Mouse (Mus musculus) lung, postnatal 14 days (tissue): ENCODE results near the gene Tnfaip2.

ENCODE experiments used
- DNase-seq: peaks from one replicate; pipeline ENCODE4 v3.0.0; 2021

Tnfaip2 gene

GRCm38 (mm10) chr12:111442309-111443010 lies at the start of gene Tnfaip2:
Gene Tnfaip2, plus strand, starts transcription at chr12:111442469.
- peak; percentile 77 for DNase-seq

- DNase-seq = no peak
Measured at GRCm38 (mm10) chr12:111394008-111394407, 48.3 kb upstream of the Tnfaip2 start.

DNA sequence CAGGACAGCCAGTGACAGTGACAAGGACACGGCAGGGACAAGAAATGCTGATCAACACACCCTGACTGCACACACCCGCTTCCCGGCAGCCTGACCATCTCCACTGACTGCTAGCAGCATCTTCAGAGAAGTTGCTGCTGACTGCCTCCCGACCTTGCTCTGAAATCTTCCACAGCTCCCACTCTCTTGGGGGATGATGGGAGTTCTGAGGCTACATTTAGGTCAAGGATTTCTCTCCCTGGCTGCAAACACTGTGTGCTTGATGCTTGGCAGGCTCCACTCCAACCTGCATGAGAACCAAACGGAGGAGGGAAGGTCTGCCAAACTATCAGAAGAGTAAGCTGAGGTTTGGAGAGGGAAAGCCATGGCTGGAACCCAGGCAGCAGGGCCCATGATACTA lies 45.3 kb upstream of the Tnfaip2 start:
- DNase-seq = no peak

- DNase-seq = peak; percentile 84
Measured at GRCm38 (mm10) chr12:111401454-111402184, 40.6 kb upstream of the Tnfaip2 start.

- no peak for DNase-seq
Measured at GRCm38 (mm10) chr12:111404880-111405279, 37.4 kb upstream of the Tnfaip2 start.

- DNase-seq = no peak
Measured at GRCm38 (mm10) chr12:111406622-111407021, 35.6 kb upstream of the Tnfaip2 start, which contains the start of gene Lbhd2. Gene Lbhd2, plus strand, starts transcription at chr12:111406809.

GRCm38 (mm10) chr12:111409583-111409982 lies 32.7 kb upstream of the Tnfaip2 start:
- DNase-seq = no peak

GRCm38 (mm10) chr12:111411631-111412355 lies 30.5 kb upstream of the Tnfaip2 start:
- no peak for DNase-seq

- no peak for DNase-seq
Measured at GRCm38 (mm10) chr12:111412581-111413284, 29.5 kb upstream of the Tnfaip2 start.

DNA sequence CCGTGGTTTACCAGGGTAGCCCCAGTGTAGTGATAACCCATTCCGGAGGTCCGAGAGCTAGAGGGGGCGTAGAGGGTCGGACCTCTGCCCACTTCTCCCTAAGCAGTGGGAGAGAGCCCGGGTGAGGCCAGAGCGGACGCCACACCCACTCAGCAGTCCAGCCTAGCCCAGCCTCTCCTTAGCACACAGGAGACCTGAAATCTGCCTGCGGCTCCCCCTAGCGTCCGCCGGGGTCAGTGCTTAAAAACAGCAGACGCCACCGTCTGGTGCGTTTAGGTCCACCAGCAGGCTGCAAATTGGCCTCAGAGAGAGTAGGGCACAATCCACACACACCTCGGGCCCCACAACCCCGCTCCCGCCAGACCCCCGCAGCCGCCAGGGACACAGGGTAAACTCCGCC lies 29.0 kb upstream of the Tnfaip2 start:
- DNase-seq = peak; percentile 94

GRCm38 (mm10) chr12:111416921-111417779 lies 25.1 kb upstream of the Tnfaip2 start, which contains the start of gene Exoc3l4:
Gene Exoc3l4, plus strand, starts transcription at chr12:111417017.
- no peak for DNase-seq

- no peak for DNase-seq
Measured at GRCm38 (mm10) chr12:111419918-111420317, 22.4 kb upstream of the Tnfaip2 start.

DNA sequence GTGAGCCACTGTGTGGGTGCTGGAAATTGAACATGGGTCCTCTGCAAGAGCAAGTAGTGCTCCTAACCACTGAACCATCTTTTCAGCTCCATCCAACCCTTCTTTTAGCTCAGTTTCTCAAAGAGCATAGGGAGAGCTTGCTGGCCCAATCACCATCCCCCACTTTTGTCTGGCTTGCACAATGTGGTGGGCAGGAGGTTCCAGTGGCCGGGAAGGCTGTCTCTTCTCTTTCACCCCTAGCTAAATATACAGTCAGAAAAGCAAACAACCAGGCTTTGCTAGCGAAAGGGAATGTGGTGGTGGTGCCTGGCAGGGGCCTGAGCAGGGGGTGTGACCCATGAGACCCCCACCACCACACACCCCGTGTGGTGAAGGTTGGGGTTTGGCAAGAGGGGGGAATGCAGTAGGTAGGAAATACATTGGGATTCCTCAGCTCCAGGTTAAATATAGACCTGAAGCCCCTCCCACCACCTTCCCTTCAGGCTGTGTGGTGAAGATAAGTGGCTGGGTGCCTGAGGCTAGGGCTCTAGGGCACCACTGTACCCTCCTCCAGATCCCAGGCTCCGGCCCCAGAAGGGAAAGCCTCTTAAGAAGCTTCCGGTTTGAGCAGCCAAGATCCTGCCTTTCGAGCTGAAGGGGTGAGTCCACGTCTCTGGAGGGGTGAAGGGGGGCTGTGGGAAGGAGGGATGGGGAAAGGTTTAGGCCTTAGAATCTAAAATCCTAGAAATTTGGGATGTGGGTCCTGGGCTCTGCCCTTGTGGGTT lies 21.1 kb upstream of the Tnfaip2 start:
- no peak for DNase-seq

DNA sequence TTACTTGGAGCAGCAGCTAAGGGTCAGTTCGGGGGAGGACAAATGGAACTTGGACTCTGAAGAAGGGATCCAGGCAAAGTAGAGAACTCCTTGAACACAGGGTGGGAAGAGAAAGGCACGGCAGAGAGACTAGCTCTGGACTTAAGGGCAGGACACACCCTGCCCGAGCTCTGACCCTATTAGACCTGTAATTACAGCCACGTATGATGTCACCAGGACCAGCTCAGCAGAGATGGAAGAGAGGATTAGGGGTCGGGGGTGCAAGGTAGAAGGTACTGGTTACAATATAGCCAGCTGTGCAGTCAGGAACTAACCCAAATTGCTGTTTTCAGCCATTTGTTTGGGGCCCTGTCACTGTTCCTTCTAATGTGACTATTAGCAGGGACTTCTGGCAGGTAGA lies 19.4 kb upstream of the Tnfaip2 start:
- no peak for DNase-seq

DNA sequence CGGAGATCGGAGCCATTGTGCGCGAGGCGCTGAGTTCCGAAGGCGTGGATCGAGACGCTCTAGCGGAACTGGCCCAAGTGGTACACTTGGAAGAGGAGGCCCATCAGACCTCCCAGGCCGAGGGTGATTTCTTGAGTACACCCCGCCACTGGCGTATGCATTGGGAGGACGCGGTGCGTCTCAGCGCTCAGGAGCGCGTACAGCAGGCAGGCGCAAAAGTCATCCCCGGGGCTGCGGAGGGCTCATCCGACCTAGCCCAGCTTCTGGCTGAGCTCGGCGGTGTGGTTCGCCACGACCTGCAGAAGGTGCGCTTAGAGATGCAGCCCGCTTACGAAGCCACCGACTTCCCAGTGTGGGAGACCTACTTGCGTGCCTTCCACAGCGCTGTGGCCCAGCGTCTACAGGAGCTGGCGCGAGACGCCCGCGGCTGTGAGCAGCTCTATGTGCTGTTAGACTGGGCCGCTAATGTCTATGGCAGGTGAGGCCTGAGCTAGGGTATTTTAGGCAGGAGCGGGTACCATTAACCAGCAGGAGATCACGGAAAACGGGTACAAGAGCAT lies 18.6 kb upstream of the Tnfaip2 start:
- no peak for DNase-seq

DNA sequence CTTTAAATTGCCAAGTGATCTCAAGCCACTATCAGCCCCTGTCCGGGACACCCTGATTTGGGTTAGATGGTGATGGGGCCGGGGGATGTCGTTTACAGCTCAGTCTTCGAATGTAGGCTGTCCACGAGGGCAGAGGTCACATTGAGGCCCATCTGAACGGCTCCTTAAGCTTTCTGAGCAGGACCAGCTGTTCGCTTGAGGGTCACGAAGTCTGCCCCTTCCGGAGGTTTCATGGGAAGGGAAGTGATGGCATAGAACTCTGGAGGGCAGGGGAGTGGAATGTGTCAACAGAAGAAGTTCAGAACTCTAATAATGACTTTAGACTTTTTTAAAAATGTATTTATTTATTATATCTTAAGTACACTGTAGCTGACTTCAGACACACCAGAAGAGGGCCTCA lies 17.7 kb upstream of the Tnfaip2 start:
- DNase-seq = peak; percentile 28

DNA sequence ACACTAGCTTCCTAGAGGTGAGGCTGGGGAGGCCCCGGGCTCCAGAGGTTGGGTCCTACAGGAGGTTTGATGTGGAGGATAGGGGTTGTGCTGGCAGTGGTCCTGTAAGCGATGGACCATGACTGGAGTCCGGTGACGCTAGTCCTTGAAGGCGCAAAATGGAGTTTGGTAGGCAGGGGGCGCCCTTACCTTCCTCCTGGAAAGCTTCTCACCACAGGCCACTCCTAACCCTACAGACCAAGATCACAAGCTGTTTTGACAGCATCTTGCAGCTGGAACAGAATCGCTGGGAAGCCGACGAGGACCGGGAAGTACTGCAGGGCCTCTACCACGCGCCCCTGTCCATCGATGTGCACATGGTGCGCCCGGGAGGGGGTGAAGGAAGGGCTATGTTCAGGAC lies 17.0 kb upstream of the Tnfaip2 start:
- DNase-seq = peak; percentile 94

DNA sequence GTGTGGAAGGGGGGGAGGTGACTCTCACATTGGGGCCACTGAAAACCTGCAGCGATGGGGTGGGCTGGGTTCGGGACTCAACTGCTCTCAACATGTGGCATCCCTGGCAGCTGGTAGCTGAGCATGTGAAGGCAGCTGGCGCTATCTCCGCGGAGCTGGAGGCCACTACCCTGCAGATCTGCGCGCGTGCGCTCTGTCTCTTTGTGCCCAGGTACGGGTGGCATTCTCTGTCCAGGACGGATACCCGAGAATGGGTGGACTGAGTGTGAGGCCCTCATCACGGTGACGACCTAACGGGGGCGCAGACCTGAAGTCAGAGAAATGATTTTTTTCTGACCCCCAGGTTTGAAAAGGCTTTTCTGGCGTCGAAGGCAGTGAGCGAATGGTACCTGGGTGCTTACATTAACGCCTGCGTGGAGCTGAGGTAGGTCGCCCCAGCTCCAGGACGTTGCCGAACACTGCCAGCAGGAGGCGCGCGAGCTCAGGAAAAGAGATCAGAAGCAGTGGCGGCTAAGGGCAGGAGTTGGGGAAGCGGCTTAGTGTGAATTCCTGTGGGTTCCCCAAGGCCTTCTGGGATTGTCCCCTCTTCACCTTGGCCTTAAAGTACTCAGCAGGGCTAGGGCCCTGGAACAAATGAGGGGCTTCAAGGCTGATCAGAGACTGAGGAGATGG lies 16.3 kb upstream of the Tnfaip2 start:
- peak; percentile 97 for DNase-seq

DNA sequence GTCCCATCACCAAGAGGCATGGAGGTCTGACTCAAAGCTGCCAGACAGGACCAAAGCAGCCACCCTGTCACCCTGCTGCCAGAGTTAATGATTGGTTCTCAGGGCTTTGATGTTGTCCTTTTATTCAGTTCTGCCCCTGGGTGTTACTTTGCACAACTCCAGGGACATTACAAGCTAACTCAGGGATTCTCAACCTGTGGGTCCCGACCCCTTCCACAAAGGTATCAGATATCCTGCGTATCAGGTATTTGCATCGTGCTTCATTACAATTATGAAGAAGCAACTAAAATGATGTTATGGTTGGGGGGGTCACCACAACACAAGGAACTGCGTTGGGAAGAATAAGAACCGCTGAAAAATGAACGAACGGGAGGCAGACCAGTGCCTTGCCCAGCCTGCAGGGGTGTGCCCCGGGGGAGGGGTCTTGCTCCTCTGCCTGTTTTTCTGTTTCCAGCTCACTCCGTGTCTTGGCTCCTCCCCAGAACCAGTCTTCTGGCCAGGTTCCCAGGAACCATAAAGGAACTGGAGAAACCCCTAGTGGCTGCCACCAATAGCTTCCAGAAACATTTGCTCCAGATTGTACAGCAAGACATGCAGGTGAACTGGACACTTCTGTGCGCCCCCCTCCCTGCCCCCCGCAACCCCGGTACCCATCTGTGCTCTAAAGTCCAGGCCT lies 14.7 kb upstream of the Tnfaip2 start:
- no peak for DNase-seq

- no peak for DNase-seq
Measured at GRCm38 (mm10) chr12:111428364-111428763, 13.9 kb upstream of the Tnfaip2 start.
